Mouse (Mus musculus) CD4-positive helper T cell, adult 2 months (primary cell): ENCODE measurements around the gene Elk4.

Experiments used
- DNase-seq: peaks from one replicate; pipeline ENCODE4 v3.0.0-alpha.2; 2012; ENCODE audit warnings: low read depth, missing footprints, low spot score

The Elk4 gene

GRCm38 (mm10) chr1:132007282-132007815, at the start of gene Elk4:
Gene Elk4 (plus strand): TSS chr1:132007607.
- peak; percentile 95 for DNase-seq

GRCm38 (mm10) chr1:131961004-131961403, 46.4 kb upstream of the Elk4 start:
- DNase-seq: no peak

GRCm38 (mm10) chr1:131962606-131963084, 44.8 kb upstream of the Elk4 start, which contains the start of gene Slc45a3:
Gene Slc45a3 (plus strand): TSS chr1:131962967.
- DNase-seq: no peak

GRCm38 (mm10) chr1:131963085-131963951, 44.1 kb upstream of the Elk4 start:
- DNase-seq: peak; percentile 10

- no peak for DNase-seq
Observed at GRCm38 (mm10) chr1:131964100-131964499, 43.3 kb upstream of the Elk4 start.

GRCm38 (mm10) chr1:131964580-131964979, 42.8 kb upstream of the Elk4 start:
- no peak for DNase-seq

- DNase-seq: no peak
Observed at GRCm38 (mm10) chr1:131965818-131966217, 41.6 kb upstream of the Elk4 start.

GRCm38 (mm10) chr1:131967336-131967735, 40.1 kb upstream of the Elk4 start:
- DNase-seq: no peak

GRCm38 (mm10) chr1:131968556-131968955, 38.9 kb upstream of the Elk4 start:
- DNase-seq: no peak

GRCm38 (mm10) chr1:131968983-131969382, 38.4 kb upstream of the Elk4 start:
- no peak for DNase-seq

GRCm38 (mm10) chr1:131969825-131970224, 37.6 kb upstream of the Elk4 start:
- no peak for DNase-seq

GRCm38 (mm10) chr1:131970322-131970660, 37.1 kb upstream of the Elk4 start:
- no peak for DNase-seq

GRCm38 (mm10) chr1:131970661-131971520, 36.5 kb upstream of the Elk4 start:
- DNase-seq: no peak

- DNase-seq: no peak
Observed at GRCm38 (mm10) chr1:131971771-131972497, 35.5 kb upstream of the Elk4 start.

GRCm38 (mm10) chr1:131972498-131973334, 34.7 kb upstream of the Elk4 start:
- no peak for DNase-seq

GRCm38 (mm10) chr1:131973991-131974390, 33.4 kb upstream of the Elk4 start:
- DNase-seq: no peak

- DNase-seq: no peak
Observed at GRCm38 (mm10) chr1:131976886-131977285, 30.5 kb upstream of the Elk4 start.

- no peak for DNase-seq
Observed at GRCm38 (mm10) chr1:131980471-131980870, 26.9 kb upstream of the Elk4 start.

GRCm38 (mm10) chr1:131981378-131982013, 25.9 kb upstream of the Elk4 start:
- peak; percentile 64 for DNase-seq

- peak; percentile 76 for DNase-seq
Observed at GRCm38 (mm10) chr1:131982907-131983306, 24.5 kb upstream of the Elk4 start.
